Mouse (Mus musculus) cerebellum, adult 2 months (tissue): ENCODE data around the gene Prelid1.

Experiments
- CTCF ChIP-seq: fragments of 200-500 bp; IDR thresholded peaks from 2 replicates; pipeline ENCODE4 v1.5.1; 2011; ENCODE audit warnings: low read depth, mild to moderate bottlenecking, control low read depth, low read length, moderate library complexity, borderline replicate concordance; ENCODE audit not compliant: insufficient read depth
- POLR2A ChIP-seq: fragments of 200-500 bp; IDR thresholded peaks from 2 replicates; pipeline ENCODE4 v1.6.1; 2011; ENCODE audit warnings: low read length, control low read depth, borderline replicate concordance; ENCODE audit not compliant: insufficient read depth

DNA sequence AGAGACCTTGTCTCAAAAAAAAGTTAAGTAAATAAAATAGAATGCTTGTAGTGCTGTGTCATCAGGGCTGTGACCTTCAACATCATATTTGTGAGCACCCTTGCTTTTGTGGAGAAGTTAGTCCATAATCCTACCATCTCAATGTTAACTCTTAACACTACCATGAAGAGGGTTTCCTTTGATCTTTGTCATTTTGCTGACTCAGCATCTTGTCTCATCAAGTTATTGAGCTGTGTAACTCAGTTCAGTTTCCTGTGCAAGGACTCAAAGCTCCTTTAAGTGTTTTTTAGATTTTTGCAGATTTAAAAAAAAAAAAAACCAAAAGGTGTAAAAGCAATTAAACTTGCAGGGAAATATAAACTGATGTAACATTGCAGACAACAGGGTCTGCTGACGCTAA lies 23.5 kb upstream of the Prelid1 start:
- TF ChIP-seq CTCF (no peak), POLR2A (no peak)
